Mouse (Mus musculus): Measurements from ENCODE around the gene Sfxn5.

The Sfxn5 gene

DNA sequence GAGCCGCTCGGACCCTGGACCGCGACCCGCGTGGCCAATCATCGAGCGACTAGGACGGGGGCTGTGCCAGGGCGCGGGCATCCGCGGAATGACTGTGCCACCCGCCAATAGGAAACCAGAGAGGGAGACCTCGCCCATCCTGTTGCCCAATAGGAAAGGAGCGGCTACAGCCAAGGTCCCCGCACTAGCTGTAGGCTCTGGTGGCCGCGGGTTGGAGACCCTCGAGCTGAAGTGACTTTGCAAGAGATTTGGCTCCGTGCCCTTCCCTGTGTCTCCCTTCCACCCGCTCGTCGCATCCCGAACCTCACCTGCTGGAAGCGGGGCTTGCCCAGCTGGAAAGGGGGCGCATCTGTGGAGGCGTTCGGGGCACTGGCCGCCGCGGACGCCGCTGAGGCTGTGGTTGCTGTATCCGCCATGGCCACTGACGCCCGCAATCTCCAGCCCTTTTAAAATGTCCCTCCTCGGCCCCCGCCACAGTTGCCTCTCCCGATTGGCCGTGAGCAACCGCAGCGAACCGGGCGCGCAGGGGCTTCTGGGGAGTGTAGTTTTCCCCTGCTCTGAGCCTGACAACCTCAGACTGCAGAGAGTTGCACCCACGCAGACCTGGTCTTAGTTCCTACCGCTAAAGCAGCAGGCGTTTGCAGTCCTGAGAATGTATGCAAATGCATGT is at the start of gene Sfxn5:
Gene Sfxn5 (minus strand): TSS at position 423 of the 670 bp plus-strand sequence.
- peak; percentile 96 for DNase-seq

DNA sequence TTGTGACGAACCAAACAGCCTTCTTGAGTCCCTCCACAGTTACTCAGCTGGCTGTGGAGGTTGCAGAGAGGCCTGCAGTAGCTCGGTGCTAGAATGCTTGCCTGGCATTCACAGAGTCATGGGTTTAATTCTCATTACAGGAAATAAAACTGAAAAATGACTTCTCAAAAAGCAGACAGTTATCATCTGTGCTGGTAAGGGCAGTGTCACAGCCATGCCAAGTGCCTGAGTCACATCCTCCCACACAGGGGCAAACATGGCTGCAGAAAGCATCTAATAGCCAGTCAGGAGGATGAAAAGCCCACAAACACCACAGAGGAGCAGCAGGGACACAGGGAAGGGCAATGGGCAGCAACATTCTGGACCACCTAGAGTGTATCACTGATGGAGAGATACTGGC is 49.6 kb upstream of the Sfxn5 start:
- DNase-seq, result no peak

DNA sequence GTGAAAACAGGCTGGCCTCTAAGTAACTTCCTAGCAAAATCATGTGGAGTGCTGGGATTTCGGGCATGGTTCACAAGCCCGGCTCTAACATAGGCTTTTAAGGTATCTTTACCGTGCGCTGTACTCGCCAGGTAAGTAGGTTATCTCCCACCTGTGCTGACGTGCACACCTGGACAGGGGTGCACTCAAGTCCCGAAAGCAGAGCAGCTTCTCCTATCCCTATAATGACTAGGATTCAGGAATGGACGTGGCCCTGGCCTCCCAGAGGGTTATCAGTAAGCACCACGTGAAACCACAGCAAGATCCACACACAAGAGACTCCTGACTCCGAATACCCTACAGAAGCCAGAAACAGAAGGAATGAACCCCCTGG is 48.4 kb upstream of the Sfxn5 start:
- no peak for DNase-seq

DNA sequence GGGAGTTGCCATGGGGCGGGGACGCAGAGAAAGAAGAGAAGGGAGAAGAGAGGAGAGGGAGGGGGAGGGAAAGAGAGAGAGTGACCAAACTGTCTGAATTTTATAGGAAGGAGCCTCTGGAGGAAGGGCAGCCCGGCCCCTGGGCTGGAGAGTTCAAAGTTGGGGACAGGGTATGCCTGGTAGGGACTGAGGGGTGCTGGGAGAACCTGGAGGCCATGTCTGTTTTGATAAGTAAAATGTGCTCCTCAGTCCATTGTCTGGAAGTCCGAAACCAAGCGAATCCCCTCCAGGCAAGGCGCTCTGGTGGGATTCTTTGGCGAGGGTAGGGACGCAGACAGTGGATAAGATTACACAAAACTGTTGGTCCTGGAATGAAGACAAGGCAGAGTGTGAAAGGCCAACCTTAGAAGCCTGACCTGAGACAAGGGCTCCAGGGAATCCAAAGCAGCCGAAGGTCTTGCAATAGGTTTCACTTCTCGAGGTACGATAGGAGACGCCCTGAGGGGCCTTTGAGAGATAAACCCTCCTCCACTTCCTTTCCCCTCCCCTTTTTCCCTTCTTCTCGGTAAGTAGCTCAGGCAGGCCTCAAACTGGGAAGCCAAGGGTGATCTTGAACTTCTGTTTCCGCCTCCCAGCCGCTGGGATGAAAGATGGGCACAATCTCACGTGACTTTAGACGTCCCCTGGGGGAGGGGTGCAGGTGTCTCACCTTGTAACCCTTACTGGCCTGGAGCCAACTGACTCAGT is 47.9 kb upstream of the Sfxn5 start:
- peak; percentile 29 for DNase-seq

DNA sequence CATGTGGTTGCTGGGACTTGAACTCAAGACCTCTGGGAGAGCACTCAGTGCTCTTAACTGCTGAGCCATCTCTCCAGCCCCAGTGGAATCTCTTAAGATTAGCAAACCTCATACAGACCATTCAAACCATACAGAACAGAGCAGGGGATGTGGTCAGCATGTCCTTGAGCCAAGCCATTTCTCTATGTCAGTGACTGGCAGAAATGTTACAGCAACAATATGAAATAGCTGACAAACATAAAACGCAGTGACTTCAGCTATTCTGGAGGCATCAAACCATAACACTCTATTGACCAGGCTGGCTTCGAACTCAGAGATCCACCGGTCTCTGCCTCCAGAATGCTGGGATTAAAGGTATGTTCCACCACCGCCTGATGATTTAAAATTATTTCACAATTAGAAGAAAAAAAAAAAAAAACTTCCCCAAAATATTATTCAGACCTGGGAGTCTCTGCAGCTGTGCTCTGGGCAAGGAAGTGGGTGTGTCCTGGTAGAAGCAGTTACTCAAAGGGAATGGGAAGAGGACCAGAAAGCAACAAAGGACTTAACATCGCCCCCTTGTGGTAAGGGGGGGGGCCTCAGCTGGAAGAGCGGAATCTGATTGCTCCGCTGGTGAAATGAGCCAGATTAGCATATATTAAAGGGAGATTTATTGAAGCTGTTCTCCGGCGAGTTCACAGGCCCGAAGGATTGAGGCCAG is 47.1 kb upstream of the Sfxn5 start:
- DNase-seq, result peak; percentile 75

DNA sequence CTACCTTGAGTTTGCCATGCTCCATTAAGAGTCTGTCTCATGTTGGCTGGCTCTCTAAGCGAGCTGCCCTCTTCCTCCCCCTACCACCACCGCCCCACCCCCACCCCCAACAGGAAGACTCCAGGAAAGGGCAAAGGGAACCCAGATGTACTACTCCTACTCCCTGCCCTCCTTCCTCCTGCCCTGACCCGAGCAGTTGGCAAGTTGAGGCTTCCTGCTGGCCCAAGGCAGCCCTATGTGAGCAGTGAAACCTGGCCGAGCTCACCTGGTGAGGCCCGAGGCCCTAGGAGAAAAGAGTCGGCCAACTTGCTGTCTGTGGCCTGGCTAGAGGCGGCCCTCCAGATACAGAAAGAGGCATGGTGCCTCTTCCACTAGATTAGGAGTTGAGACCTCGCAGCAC is 45.4 kb upstream of the Sfxn5 start:
- DNase-seq, result no peak

DNA sequence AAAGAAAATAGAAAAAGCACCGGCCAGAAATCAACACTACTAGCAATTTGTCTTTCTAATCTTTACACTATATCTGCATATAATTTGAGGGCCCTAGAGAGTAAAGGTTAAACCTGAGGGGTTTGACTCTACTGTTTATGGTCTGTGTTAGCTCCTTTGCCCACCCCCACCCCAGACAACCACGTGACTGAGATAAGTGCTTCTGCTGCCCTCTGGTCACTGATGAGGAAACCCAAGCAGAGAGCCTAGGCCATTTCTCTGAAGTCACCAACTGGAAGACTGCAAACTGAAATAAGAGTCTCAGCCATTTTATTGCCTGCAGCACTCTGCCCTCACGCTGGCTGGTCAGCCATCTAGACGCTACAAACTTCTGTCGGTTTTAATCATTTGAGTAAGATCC is 44.7 kb upstream of the Sfxn5 start:
- no peak for DNase-seq

DNA sequence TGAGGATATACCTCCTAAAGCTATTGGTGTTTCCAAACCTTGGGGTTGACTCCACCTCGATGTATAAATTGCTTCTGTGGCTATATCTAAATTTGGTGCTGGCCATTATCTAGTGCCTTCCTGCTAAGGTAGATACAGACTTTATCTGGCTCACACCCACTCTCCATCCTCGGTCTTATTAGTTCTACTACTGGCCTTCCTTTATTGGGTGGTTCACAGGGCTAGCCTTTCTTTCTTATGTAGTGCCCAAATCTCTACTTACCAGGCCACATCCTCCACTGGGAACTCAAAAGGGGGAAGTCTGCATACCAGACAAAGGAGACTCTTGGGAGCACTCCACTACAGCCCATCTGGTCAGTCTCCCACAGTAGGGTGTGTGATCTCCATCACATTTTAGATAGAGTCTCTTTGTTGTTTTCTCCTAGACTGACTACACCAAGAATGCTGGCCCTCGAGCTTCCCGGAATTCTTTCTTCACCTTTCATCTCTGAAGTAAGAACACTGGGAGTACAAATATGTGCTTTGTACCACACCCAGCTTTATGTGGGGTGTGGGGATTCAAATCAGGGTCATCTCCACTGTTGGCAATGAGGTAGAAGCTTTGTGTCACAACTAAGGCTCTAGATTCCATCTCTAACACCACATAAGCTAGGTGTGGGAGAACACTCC is 44.0 kb upstream of the Sfxn5 start:
- DNase-seq, result no peak

DNA sequence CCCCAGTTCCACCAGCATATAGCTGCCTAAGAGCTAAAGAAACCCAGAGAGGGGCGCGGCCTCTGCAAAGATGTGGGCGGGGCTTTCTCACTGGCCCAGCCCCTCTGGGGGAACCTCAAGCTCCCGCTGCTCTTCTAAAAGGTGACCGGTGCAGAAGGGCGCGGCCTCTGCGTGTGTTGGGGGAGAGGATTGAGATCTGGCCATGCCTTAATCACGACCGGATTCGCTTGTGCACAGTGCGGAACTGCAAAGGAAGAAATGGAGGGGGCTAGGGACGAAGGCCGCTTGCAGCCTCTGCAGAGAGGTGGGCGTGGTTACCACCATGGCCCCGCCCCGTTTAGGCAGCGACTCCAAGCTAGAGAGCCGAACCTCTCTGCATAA is 41.5 kb upstream of the Sfxn5 start:
- peak; percentile 98 for DNase-seq

DNA sequence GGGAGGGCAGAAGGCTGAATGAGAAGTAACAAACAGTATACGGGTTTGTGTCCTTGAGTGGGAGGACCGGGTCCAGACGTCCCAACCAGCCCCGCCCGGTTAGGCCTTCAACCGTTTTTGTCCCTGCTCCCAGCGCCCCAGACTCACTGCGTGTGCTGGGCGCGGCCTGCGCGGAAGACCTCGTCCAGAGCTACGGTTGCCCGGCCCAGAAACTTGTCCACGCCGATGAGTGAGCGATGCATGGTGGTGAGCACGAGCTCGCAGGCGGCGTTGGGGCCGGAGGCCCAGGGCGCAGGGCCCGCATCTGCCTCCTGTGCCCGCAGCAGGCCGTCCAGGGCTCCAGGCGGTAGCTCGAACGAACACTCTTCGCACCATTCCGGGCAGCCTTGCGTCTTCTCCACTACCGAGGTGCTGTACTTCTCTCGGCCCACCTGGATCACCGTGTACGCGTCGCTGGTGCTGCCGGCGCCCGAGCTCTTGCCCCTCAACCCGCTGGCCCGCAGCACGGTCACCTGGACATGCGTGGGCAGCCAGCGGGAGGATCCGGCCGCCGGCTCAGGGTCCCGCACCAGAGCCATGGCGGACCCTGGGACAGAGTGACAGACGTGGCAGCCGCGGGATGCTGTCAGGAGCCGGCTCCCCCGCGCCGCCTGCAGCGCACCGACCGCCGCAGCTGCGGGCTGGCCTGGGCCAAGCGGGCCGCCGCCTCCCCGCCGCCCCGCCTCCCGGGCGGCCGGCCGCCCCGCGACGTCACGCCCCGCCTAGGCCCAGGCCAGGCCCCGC is 40.9 kb upstream of the Sfxn5 start, which contains the start of gene Rab11fip5:
Gene Rab11fip5 (minus strand): TSS at position 684 of the 783 bp plus-strand sequence.
- no peak for DNase-seq

DNA sequence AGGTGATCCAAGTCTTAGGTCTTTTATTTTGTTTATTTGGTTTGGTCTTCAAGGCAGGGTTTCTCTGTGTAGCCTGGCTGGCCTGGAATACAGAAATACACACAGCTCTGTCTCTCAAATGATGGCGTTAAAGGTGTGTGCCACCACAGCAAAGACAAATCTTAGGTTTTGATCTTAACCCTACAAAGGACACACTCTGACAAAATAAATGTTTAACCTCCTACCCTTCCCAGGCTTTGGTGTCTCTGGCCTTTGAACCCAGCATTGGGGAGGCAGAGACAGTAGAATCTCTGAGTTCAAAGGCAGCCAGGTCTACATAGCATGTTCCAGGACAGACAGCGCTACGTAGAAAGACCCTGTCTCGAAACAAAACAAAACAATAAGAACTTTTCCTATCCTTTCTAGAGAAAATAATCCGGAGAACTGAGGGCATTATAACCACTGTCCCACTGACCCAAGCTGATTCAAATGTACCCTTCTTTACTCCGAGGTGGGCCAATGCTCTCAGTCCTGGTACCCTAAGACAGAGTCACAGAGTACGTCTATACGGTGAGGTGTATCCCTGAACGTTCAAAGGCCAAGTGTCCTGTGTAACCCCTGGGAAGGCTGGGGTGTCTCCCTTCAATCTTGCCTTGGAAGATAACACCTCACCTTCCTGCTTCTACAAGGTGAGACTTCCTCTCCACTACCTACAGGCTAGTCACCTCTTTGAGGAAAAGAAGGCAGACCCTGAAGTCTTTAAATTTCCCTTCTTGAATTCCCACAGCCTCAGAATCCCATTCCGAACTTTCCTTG is 40.0 kb upstream of the Sfxn5 start:
- DNase-seq, result no peak

DNA sequence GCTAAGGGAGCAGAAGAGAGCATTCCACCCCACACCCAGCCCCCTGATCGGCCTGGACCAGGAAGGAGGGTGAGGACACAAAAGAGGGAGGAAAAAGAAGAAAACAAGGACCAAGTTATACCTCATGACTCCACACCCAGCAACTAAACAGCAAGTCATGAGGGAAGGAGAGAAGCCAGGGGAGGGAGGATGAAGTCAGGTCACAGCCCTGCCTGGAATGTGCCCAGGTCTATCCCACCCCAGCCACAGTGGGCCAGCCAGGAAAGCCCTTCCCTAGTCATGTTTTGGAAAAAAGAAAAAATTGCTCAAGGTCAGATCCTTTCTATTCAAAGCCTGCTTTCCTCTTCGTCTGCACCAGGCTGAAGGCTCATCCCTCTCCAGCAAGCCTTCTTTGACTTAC is 39.3 kb upstream of the Sfxn5 start:
- DNase-seq, result no peak

DNA sequence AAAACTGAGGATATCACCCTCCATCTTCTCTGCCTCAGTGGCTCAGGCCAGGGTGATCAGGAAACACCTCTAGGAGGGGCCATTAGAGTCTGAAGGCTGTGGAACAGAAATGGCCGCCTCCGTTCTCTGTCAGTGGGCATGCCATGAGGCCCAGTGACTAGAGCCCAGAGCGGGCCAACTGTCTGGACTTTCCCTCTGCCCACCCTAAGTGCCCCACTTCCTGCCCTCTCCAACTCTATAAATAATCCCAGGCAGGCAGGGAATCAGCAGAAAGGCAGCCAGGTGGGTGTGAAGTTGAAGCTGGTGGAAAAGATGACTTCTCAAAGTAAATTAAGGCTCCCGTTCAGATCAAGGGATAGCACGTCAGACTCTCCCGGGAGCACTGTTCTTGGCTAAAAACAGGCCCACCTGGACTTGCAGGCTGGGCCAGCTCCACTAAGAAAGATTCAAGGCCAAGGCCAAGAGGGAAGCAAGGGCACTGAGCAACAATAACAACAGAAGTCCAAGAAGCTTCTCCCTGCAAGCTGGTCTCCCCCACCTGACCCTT is 38.7 kb upstream of the Sfxn5 start:
- no peak for DNase-seq

DNA sequence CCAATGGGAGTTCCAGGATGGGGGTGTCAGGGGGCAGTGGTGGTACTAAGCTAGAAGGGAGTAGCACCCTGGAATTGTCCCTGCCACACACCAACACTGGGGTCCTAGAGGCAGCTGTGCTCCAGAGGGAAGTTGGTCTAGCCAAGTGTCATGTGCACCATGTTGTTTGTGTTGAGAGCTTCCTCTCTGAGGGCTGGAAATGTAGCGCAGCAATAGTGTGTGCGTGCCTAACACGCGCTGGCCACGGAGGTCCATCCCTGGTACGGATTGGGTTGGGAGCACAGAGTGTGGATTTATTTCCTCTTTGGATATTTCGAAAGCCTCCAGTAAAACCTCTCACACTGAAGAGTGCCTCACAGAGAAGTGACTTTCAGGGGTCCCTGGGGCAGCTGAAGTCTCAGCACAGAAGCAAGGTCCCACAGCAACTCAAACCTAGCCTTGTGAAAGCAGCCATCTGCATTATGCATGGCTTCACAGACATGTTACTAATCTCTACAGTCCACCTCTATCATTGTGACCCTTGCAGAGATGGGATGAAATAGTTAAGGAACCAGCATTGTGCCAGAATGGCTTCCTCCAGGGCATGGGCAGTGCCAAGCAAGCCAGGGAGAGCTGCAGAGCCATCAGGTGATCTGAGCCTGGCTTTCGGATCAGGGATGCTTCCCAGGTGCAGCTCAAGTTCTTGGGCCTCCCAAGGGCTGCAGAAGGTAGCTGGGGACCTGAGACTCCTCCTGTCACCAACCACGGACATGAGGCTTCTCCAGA is 37.6 kb upstream of the Sfxn5 start:
- DNase-seq, result no peak

DNA sequence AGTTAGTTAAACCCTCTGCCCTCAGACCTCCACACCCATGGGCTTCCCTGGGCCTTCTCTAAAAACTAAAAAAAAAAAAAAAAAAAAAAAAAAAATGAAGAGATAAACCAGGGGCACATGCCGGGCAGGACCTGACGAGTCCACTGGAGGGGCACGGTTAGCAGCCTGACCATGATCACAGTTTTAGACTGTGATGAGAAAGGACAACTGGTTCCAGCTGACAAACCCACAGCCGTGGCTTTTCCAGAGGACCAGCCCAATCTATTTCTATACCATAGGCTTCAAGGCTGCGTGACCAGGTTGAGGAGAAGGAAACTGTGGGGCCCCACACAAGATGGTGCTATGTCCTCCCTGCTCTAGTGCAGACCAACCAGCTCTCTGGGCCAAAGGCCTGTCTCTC is 36.8 kb upstream of the Sfxn5 start:
- DNase-seq, result no peak

DNA sequence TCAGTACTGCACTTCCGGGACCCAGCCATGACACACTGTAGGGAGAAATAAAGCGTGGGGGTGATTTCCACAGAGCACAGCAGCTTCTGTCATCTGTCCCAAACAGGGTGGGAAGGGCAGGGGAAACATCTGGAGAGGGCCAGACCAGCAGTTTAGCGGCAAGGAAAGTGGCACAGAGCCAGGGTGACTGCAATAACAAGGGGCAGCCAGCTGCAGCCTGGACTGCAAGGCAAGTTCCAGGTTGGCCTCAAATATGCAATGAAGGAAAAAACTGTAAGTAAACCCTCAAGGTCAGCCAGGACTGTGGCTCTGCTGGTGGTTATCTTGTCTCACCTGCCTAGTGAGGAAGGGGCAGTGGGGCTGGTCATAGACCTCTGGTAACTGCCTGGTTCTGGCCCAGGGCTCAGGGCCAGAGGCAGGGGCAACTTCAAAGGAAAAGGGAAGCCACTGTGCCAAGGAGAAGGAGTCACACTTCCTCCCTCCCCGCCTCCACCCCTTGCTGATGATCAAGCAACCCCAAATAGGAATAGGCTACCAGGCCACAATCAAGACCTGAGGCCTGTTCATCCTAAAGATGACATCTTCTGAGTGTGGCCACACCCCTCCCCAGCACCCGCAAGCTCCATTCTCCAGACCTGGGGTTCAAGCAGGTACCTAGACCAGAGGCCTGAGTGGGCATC is 36.1 kb upstream of the Sfxn5 start:
- no peak for DNase-seq

DNA sequence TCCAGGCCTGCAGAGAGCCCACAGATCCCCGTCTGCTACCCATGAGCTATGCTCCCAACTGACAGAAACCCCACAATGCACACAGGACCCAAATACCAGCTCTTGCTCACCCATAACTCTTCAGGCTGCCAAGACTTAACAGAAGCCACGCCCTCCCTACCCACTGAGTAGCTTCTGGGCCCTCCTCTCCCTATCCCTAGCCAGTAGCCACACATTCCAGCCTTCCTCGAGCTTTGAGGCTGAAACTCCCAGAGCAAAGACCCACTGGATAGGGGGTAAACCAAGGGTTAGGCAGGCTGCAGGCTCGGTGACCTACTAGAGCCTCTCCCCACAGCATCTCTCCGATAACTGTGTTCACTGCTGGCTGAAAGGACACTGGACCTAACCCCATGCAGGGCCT is 35.5 kb upstream of the Sfxn5 start:
- DNase-seq, result no peak

DNA sequence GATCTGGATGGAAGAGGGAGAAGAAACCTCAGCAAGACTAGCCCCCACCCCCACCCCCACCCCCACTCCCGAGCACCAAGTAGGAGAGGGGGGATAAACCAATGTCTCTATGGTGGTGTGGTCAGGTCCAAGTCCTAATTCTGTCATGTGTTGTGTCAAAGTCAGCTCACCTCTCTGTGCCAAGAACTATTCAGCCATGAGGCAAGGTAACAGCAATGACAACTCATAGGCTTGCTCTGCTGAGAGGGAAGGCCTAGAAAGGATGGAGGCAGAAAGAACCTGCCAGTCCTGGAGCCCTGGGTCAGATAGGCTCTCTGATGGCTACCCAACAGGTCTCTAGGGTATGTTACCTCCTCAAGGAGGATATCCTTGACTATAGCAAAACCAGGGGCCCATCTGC is 34.9 kb upstream of the Sfxn5 start:
- DNase-seq, result no peak

DNA sequence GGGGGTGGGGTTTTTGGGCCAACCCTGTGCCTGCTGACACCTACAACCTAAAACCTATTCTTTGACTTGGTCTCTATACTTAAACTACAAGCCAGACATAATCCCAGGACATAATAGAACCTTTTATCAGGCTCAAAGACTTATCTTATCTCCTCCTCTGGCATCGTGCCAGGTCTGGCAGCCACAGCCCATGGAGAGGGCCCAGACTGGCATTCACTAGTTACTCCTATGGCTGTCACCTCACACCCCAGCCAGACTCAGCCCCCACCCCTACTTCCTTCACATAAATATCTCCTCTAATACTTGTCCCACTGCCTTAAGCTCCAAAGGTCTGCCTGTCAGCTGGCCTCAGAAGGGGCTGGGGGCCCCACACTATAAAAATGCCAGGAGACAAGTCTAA is 33.2 kb upstream of the Sfxn5 start:
- no peak for DNase-seq

DNA sequence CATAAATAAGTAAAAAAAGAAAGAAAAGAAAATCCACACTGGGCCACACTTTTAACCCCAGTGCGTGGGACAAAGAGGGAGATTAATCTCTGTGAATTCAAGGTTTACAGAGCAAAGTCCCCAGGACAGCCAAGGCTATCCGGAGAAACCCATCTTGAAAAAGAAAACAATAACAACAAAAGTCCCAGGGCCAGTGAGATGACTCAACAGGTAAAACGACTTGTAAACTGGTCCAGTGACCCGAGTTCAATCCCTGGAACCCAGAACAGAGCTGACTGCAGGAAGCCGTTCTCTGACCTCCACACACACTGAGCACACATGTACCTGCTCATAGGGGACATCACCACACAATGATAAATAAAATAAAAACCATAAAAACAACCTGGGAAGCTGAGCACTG is 31.2 kb upstream of the Sfxn5 start:
- DNase-seq, result no peak
